17 mouse cellular contexts compared by ENCODE assay signal in the genomic region with DNA sequence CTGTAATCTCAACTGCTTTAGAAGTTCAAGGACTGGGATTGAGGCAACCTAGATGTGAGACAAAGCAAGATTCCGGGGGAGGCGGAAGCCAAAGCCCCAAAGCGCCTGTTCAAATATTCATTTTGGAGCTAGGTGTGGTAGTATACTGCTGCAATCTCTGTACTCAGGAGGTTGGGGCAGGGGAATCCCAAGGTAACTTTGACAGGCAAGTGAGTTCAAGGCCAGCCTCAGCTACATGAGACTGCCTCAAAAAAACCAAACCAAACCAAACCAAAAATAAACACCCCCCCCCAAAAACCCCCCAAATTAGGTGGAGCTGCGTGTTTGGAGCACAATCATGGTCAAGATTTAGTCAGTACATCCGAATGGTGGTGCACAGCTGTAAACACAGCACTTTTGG. TPM values are rescaled to one million over a fixed set of nuclear protein-coding genes. Genes with fewer than 3 reads are reported as not detected.
A peak's percentile ranks its signal among the peaks of the same experiment; 100 is the strongest.
DNase-seq lines count a peak whose midpoint lies in the region.
"Had no signal": no experiment of that assay in that cellular context is flagged by ENCODE, and none has a peak within 500 bp of the region (broad histone marks: within the 10 kb centered on the region; RNA-seq: fewer than 3 reads in every experiment).

No protein-coding gene starts in this region.

- 77% methylated on average over 5 of the region's 5 CpGs for WGBS in heart, embryonic 10.5 days

- no peaks in the 10 kb centered on the region for H3K36me3 ChIP-seq in heart, embryonic 10.5 days
- H3K36me3 ChIP-seq: hindbrain, embryonic 13.5 days had no signal

- H3K4me1 ChIP-seq in heart, embryonic 10.5 days = peaks cover 11% of the 10 kb centered on the region

- no peaks in the 10 kb centered on the region for H3K9me3 ChIP-seq in heart, embryonic 10.5 days
- H3K9me3 ChIP-seq: hindbrain, embryonic 13.5 days had no signal

- intact Hi-C loops in heart, postnatal 36 days (cut with DNase I) = loop anchor here (10.0 kb wide), 1 partner anchor 251 kb away; no protein-coding TSS in a partner anchor

- DNase-seq in cerebellum, adult 11-12 months = peak; percentile 30
- DNase-seq in cerebellum, postnatal 4 days (ENCODE audit: low spot score in 2 of 2) = no peak
- DNase-seq in heart, embryonic 10.5 days (ENCODE audit: low spot score) = peak; percentile 20
- no peak for DNase-seq in heart, postnatal 36 days
- peak; percentile 29 for DNase-seq in retina, embryonic 14.5 days (ENCODE audit: low spot score)
- DNase-seq in retina, postnatal 1 day = no peak
- no peak for DNase-seq in kidney, adult 11 months
- no peak for DNase-seq in layer of hippocampus, adult 11-12 months (ENCODE audit: low spot score)
- DNase-seq: gastrocnemius, postnatal 14 days; layer of hippocampus, postnatal 36 days; thymus, postnatal 14 days had no signal

- no peak overlapping the region for H3K27ac ChIP-seq in heart, embryonic 10.5 days
- H3K27ac ChIP-seq: liver, embryonic 14.5 days had no signal

- peaks cover 14% of the 10 kb centered on the region for H3K27me3 ChIP-seq in heart, embryonic 10.5 days (ENCODE audit: insufficient read depth, poor library complexity, severe bottlenecking)

- no peak overlapping the region for H3K4me3 ChIP-seq in heart, embryonic 10.5 days

RNA-seq across cellular contexts. Expression of gene Shf, which starts 5.0 kb away (rescaled TPM):
- polyA plus RNA-seq in heart, embryonic 10.5 days (2016; fragmentation: Nextera tagmentation; extraction: Ambion mirVana) = 3.2 and 5.4 TPM in 2 replicates
- 1 to 10 TPM; 5.0 to 6.1 TPM for total RNA-seq in heart, postnatal 36 days (2021)

RNA-seq across cellular contexts. Expression of gene Slc28a2, which starts 52.3 kb away (rescaled TPM):
- 0.10 and 0.26 TPM in 2 replicates for polyA plus RNA-seq in heart, embryonic 10.5 days (2016; fragmentation: Nextera tagmentation; extraction: Ambion mirVana)
- total RNA-seq in heart, postnatal 36 days (2021) = 10 to 100 TPM; 21.7 to 22.4 TPM
- total RNA-seq: layer of hippocampus, postnatal 36 days; left cerebral cortex, postnatal 25 days had no signal
- polyA plus RNA-seq: forebrain, embryonic 14.5 days; midbrain, embryonic 11.5 days had no signal

RNA-seq across cellular contexts. Expression of gene Duox1, which starts 58.5 kb away (rescaled TPM):
- polyA plus RNA-seq in heart, embryonic 10.5 days (2016; fragmentation: Nextera tagmentation; extraction: Ambion mirVana) = 0.02 TPM in 1 of 2 replicates, not detected in the other
- under 1 TPM; 0.17 to 0.27 TPM for total RNA-seq in heart, postnatal 36 days (2021)
- total RNA-seq: layer of hippocampus, postnatal 36 days; neutrophil, adult 5-6 weeks had no signal
- polyA plus RNA-seq: liver, embryonic 14.5 days; midbrain, embryonic 11.5 days had no signal

Comparison
In these comparisons a context has a peak if more than half of its experiments do, and no peak if none do; other contexts are left out.
1. DNase-seq: peak in cerebellum, adult 11-12 months (single experiment), heart, embryonic 10.5 days (single experiment) and retina, embryonic 14.5 days (single experiment); none in cerebellum, postnatal 4 days (0 of 2), heart, postnatal 36 days (0 of 2), retina, postnatal 1 day (single experiment), kidney, adult 11 months (single experiment) and layer of hippocampus, adult 11-12 months (single experiment).